Mouse (Mus musculus) small intestine, adult 2 months (tissue): Measurements from ENCODE around the gene Slc45a3.

Experiments
- CTCF ChIP-seq: fragments of 200-500 bp; IDR thresholded peaks from 2 replicates; pipeline ENCODE4 v1.5.1; 2012; ENCODE audit warnings: low read depth, mild to moderate bottlenecking, control low read depth, inconsistent platforms, low read length, moderate library complexity, mixed read lengths; ENCODE audit not compliant: insufficient replicate concordance, insufficient read length; ENCODE audit errors: extremely low read depth
- POLR2A ChIP-seq: fragments of 200-500 bp; IDR thresholded peaks from 2 replicates; pipeline ENCODE4 v1.6.1; 2012; ENCODE audit warnings: low read depth, mild to moderate bottlenecking, control low read depth, inconsistent platforms, low read length, moderate library complexity

- no peak for TF ChIP-seq POLR2A
- no peak for TF ChIP-seq CTCF
These were observed 1.3 kb downstream of the Slc45a3 start for GRCm38 (mm10) chr1:131964100-131964499.
